Mouse (Mus musculus) liver, postnatal 0 days (tissue): ENCODE results near the gene Usp43.

Experiments
- CTCF ChIP-seq: sonication (generic); IDR thresholded peaks from 2 replicates; pipeline ENCODE4 v1.5.1; 2016; ENCODE audit warnings: antibody characterized with exemption, low read depth
- EP300 ChIP-seq: IDR thresholded peaks from 2 replicates; pipeline ENCODE4 v1.6.1; 2016; ENCODE audit warnings: antibody characterized with exemption, low read depth, mild to moderate bottlenecking

GRCm38 (mm10) chr11:67926348-67927055 lies 4.5 kb upstream of the Usp43 start:
- no peak for TF ChIP-seq CTCF
- TF ChIP-seq EP300, result no peak
